Mouse (Mus musculus) megakaryocyte, embryonic 14.5 days (primary cell): ENCODE data around the gene Pias3. TPM values are rescaled to one million over a fixed set of nuclear protein-coding genes. Genes with fewer than 3 reads are reported as not detected.
"Not testable (repeated sequence)": the region's sequence is repeated elsewhere in the genome, so short reads cannot be mapped to it uniquely, and the experiment has no call there.

Experiments
- H3K27me3 ChIP-seq: replicated peaks from 2 replicates; pipeline ENCODE3; 2012; ENCODE audit warnings: inconsistent platforms
- H3K36me3 ChIP-seq: replicated peaks from 2 replicates; pipeline ENCODE3; 2012; ENCODE audit warnings: low read length, inconsistent platforms, mixed read lengths
- H3K4me1 ChIP-seq: 2 replicates; pipeline ENCODE4 v1.6.1; 2012; ENCODE audit warnings: inconsistent platforms
- H3K4me3 ChIP-seq: replicated peaks from 2 replicates; pipeline ENCODE3; 2012; ENCODE audit warnings: moderate library complexity, mild to moderate bottlenecking, inconsistent platforms
- H3K9me3 ChIP-seq: 2 replicates; pipeline ENCODE4 v1.6.1; 2012; ENCODE audit warnings: inconsistent platforms
- FLI1 ChIP-seq: IDR thresholded peaks from 2 replicates; pipeline ENCODE4 v1.6.1; 2012; ENCODE audit warnings: low read length, inconsistent platforms, mixed read lengths
- GATA1 ChIP-seq: IDR thresholded peaks from 3 replicates; pipeline ENCODE4 v1.6.1; 2012; ENCODE audit warnings: mixed read lengths, low read length, inconsistent platforms, borderline replicate concordance
- polyA plus RNA-seq: library from polyadenylated mRNA; stranded (reverse); fragments of >175 nt; gene quantifications from 2 replicates; pipeline ENCODE4 v1.2.3, GENCODE M21; 2012; ENCODE audit warnings: low replicate concordance; ENCODE audit not compliant: insufficient read depth

Pias3 gene
- polyA plus RNA-seq: 30.6 and 32.8 TPM in 2 replicates

DNA sequence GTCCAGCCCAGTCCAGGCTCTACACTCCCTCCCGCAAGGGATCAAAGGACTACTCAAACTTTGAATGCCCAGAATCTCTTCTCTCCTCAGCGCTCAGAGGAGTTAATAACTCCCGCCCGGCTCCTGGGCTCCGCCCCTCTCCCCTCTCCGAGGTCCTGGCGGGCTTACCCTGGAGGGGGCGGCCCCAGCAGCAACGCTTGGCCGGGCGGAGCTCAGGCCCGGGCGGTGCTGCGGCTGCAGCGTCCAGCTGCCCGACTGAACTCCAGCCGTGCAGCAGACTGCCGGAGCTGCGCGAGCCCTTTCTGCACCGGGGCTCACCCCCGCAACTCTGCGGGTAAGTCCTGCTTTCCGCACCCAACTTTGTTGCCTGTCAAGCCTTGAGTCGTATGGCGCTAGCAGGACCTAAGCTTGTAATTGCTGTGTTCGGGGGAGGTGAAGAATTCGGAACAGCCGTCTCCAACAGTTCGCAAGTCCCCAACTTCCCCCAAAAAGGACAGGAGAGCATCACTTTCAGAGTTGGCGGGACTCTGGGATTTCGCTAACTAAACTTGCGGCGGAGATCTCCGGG, at the start of gene Pias3:
Gene Pias3 (plus strand): TSS at position 187 of the 568 bp plus-strand sequence.
- H3K4me3 ChIP-seq: peak within 1 kb of the TSS; percentile 96
- H3K4me1 ChIP-seq: peaks cover 59% of the 10 kb centered on the region
- no peaks in the 10 kb centered on the region for H3K27me3 ChIP-seq
- TF ChIP-seq GATA1 (no peak), FLI1 (no peak)
- no peaks in the 10 kb centered on the region for H3K9me3 ChIP-seq
- peaks cover 31% of the 10 kb centered on the region for H3K36me3 ChIP-seq

DNA sequence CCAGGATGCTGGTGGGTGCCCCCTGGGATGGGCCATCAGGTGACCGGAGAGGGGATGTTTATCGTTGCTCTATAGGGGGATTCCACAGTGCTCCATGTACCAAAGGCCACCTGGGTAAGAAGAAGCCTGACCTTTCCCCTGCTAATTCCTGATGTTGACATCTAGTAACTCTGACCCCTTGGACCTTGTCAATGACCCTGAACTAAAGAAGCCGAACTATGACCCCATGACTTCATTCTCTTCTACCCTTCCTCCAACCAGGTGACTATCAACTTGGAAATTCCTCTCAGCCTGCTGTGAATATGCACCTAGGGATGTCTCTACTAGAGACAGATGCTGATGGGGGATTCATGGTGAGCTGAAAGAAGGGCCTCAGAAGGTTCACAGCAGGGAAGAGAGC, 48.8 kb upstream of the Pias3 start:
- Histone ChIP-seq H3K36me3 (peaks cover 31% of the 10 kb centered on the region), H3K9me3 (no peaks in the 10 kb centered on the region), H3K27me3 (no peaks in the 10 kb centered on the region), H3K4me3 (no peak overlapping the region), H3K4me1 (peaks cover 35% of the 10 kb centered on the region)
- TF ChIP-seq FLI1: no peak
- no peak for TF ChIP-seq GATA1

DNA sequence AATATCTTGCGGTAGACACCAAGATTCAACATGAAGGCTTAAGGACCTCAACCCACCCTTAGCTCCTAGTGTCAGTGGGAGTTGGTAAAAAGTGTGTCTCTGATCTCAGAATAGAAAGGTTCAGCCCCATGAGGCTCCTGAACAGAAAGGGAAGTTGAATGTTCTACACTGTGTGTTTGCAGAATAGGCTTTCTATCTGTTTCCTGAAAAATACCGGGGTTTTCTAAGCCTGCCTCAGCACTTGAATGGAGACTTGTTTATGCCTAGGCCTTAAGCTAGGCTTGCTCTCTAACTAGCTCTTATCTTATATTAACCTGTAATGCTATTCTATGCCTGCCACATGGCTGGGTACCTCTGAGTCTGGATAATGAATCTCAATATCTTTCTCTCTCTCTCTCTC, 35.3 kb upstream of the Pias3 start:
- TF ChIP-seq GATA1 (no peak), FLI1 (no peak)
- H3K4me3 ChIP-seq: no peak overlapping the region
- H3K27me3 ChIP-seq: peaks cover 6% of the 10 kb centered on the region
- peaks cover 30% of the 10 kb centered on the region for H3K4me1 ChIP-seq
- H3K9me3 ChIP-seq: no peaks in the 10 kb centered on the region
- H3K36me3 ChIP-seq: peaks cover 3% of the 10 kb centered on the region

DNA sequence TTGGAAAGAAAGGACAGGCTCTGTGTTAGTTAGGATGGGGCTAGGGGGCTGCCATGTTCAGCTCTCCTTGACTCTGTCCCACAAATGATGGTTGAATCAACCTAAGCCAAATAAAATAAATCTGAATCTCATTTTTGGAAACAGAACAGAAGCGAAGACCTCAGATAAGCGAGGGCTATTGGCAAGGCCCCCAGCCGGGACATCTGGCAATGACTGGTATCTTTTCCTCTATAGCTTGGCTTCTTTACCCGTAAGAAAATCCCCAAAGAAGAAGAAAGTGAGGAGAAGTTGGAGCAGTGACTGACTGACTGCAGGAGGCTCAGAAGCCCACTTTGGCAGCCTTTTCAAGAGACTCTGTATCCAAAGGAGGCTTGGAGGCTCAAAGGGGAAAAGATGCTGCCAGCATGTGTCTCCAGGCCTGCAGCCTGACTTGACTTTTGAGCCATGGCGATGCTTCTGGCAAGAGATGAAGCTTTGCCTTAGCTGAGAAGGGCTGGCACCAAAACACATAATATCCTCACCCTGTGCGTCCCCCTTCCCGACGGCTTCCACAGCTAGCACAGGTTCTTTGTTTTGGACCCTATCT, 33.4 kb upstream of the Pias3 start:
- Histone ChIP-seq H3K4me1 (peaks cover 30% of the 10 kb centered on the region), H3K36me3 (no peaks in the 10 kb centered on the region), H3K9me3 (no peaks in the 10 kb centered on the region), H3K4me3 (no peak overlapping the region), H3K27me3 (peaks cover 2% of the 10 kb centered on the region)
- TF ChIP-seq FLI1: no peak
- TF ChIP-seq GATA1: no peak

DNA sequence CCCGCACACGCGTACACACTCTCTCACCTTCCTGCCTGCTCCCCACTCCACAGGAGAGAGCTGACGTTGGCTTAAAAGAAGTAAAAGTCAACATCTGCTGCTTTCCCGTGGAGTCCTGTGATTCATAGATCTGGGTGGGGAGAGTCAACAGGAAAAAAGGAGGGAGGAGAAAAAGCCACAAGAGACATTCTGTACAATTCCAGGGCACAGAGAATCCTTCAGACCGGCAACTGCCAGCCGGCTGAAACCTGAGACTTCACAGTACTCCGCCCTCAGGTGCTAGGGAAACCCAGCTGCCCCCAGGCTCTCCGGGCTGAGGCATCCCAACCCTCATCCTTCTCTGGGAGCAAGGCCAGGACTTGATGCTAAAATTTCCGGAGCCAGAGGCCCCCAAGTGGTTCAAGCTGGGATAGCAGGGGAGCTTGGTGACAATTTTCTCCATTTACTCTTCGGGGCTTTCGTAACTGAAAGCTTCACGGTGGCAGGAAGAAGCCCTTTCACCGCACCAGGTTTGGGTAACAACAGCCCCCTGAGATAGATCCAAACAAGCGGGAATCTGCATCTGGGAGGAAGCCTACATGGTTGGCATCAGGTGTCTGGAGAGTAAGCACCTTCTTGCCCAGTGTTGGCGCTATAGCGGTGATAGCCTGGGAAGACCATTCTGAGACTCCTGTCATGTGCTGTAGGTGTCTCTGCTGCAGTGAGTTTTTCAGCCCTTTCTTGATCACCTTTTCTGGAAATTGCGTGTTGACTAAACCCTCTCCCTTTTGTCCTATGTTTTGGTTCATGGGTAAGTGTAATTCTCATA, 32.5 kb upstream of the Pias3 start:
- no peak for TF ChIP-seq FLI1
- no peak for TF ChIP-seq GATA1
- peaks cover 30% of the 10 kb centered on the region for H3K4me1 ChIP-seq
- H3K9me3 ChIP-seq: no peaks in the 10 kb centered on the region
- no peaks in the 10 kb centered on the region for H3K27me3 ChIP-seq
- peak overlapping the region; percentile 74 for H3K4me3 ChIP-seq
- no peaks in the 10 kb centered on the region for H3K36me3 ChIP-seq

DNA sequence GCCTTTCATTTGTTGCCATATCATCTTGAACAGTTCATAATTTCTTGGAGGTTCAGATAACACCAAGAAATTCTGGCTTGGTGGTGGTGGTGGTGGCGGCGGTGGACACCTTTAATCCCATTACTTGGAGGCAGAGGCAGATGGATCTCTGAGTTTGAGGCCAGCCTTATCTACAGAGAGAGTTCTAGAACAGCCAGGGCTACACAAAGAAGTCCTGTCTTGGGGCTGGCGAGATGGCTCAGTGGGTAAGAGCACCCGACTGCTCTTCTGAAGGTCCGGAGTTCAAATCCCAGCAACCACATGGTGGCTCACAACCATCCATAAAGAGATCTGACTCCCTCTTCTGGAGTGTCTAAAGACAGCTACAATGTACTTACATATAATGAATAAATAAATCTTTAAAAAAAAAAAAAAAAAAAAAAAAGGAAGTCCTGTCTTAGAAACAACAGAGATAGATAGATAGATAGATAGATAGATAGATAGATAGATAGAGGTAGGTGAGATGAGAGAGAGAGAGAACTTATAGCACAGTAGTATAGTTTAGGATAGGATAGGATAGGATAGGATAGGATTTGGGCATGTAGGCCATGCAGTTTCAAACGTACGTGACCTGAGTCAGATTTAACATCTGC, 30.3 kb upstream of the Pias3 start:
- H3K4me3 ChIP-seq, H3K27me3 ChIP-seq: not testable (repeated sequence)
- peaks cover 41% of the 10 kb centered on the region for H3K4me1 ChIP-seq

DNA sequence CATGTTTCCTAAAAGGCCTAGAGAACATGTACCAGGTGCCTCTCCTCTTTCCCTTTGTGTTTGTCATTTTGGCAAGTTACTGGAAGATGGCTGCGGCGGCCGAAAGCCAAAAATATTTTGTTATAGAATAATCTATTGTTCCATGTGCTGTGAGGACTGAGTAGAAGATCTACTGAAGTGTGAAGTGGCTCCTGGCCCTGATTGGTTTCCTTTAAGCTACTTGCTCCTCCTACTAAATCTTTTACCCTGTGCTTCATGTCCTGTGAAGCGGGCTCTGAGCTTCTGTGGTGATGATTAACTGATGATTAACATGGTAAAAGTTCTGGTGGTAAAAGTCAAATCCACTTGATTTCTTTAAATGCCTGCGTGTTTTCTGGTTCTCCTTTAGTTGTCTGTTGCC, 29.3 kb upstream of the Pias3 start:
- no peaks in the 10 kb centered on the region for H3K9me3 ChIP-seq
- TF ChIP-seq GATA1 (no peak), FLI1 (no peak)
- H3K27me3 ChIP-seq: no peaks in the 10 kb centered on the region
- H3K4me1 ChIP-seq: peaks cover 41% of the 10 kb centered on the region
- no peak overlapping the region for H3K4me3 ChIP-seq
- no peaks in the 10 kb centered on the region for H3K36me3 ChIP-seq

More for the DNA sequence above, 30.3 kb upstream of the Pias3 start:
- H3K9me3 ChIP-seq, H3K36me3 ChIP-seq: not testable (repeated sequence)

DNA sequence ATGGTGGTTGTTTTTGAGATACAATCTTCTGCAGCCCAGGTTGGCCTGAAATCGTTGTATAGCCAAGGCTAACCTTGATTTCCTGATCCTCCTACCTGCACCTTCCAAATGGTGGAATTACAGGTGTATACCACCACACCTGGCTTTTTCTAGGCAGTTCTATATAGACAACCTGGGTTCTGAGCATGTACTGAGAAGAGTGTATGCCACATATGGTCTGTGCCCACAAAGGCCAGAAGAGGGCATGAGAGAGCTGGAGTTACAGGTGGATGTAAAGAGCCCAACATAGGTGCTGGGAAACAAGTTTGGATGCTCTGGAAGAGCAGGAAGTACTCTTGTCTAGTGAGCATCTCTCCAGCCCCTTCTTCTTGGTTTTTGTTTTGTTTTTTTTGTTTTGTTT, 28.9 kb upstream of the Pias3 start:
- TF ChIP-seq GATA1: no peak
- no peak for TF ChIP-seq FLI1
- Histone ChIP-seq H3K9me3 (no peaks in the 10 kb centered on the region), H3K36me3 (no peaks in the 10 kb centered on the region), H3K4me3 (no peak overlapping the region), H3K27me3 (no peaks in the 10 kb centered on the region), H3K4me1 (peaks cover 45% of the 10 kb centered on the region)

DNA sequence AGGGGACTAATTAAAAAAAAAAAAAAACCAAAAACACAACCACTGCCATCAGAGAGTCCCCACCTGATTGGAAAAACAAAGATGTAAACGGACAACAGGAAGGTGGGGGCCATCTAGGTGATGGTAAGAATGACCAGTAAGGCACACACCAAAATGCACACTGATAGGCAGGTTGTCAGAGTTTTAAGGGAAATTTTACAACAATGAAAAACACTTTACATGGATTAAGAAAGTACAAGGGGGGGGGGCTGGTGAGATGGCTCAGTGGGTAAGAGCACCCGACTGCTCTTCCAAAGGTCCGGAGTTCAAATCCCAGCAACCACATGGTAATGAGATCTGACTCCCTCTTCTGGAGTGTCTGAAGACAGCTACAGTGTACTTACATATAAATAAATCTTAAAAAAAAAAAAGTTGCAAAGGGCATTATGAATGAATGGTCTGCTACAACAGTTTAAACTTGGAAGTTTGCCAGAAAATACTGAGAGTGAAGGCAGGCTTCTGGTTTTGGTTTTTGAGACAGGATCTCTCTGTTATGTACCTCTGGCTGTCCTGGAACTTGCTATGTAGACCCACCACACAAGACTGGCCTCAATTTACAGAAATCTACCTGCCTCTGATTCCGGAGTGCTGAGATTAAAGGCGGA, 27.6 kb upstream of the Pias3 start:
- no peaks in the 10 kb centered on the region for H3K27me3 ChIP-seq
- H3K36me3 ChIP-seq: peaks cover 3% of the 10 kb centered on the region
- H3K4me3 ChIP-seq: no peak overlapping the region
- TF ChIP-seq FLI1 (no peak), GATA1 (no peak)
- peaks cover 51% of the 10 kb centered on the region for H3K4me1 ChIP-seq
- no peaks in the 10 kb centered on the region for H3K9me3 ChIP-seq
